Mouse (Mus musculus) kidney, embryonic 16.5 days (tissue): ENCODE measurements around the gene Cdh8. TPM values are rescaled to one million over a fixed set of nuclear protein-coding genes. Genes with fewer than 3 reads are reported as not detected.

Experiments used
- ATAC-seq: fragments of 200-750 bp; cut with Nextera tagmentation; 2 replicates; pipeline ENCODE4 v1.8.0; 2017; ENCODE audit warnings: moderate TSS enrichment; ENCODE audit not compliant: low FRiP score, low TSS enrichment
- H3K27ac ChIP-seq: fragments of 300-500 bp; sonication (generic); 2 replicates; pipeline ENCODE4 v1.5.1; 2014; ENCODE audit warnings: low read length
- H3K27me3 ChIP-seq: fragments of 300-500 bp; sonication (generic); 2 replicates; pipeline ENCODE4 v1.6.1; 2014; ENCODE audit warnings: low read length, control low read depth, mixed read lengths; ENCODE audit not compliant: insufficient read depth
- H3K36me3 ChIP-seq: fragments of 300-500 bp; sonication (generic); 2 replicates; pipeline ENCODE4 v1.6.1; 2014; ENCODE audit warnings: low read length, control low read depth, mixed read lengths; ENCODE audit not compliant: insufficient read depth
- H3K4me1 ChIP-seq: fragments of 300-500 bp; sonication (generic); 2 replicates; pipeline ENCODE4 v1.6.1; 2014; ENCODE audit warnings: low read length, control low read depth, mixed read lengths; ENCODE audit not compliant: insufficient read depth
- H3K4me2 ChIP-seq: fragments of 300-500 bp; sonication (generic); replicated peaks from 2 replicates; pipeline ENCODE4 v1.6.1; 2014; ENCODE audit warnings: low read depth, low read length
- H3K4me3 ChIP-seq: fragments of 300-500 bp; sonication (generic); 2 replicates; pipeline ENCODE4 v1.5.1; 2014; ENCODE audit warnings: mild to moderate bottlenecking, low read length
- H3K9ac ChIP-seq: fragments of 300-500 bp; sonication (generic); replicated peaks from 2 replicates; pipeline ENCODE4 v1.6.1; 2014; ENCODE audit warnings: low read length
- H3K9me3 ChIP-seq: fragments of 300-500 bp; sonication (generic); 2 replicates; pipeline ENCODE4 v1.6.1; 2016; ENCODE audit warnings: low read length, control low read depth
- WGBS: fragments of 180-500 bp; shearing (Covaris S2); extraction: QIAGEN DNeasy Blood & Tissue Kit; methylation state at CpG from one replicate; pipeline ENCODE4 v1.1.7; 2014; 5-methylcytosine and 5-hydroxymethylcytosine counted together
- polyA plus RNA-seq: library from polyadenylated mRNA; unstranded; fragments of >200 nt; fragmentation: Nextera tagmentation; extraction: Ambion mirVana; gene quantifications from 2 replicates; pipeline ENCODE4 v1.2.1, GENCODE M21; 2015

Gene Cdh8
- 0.57 and 0.84 TPM in 2 replicates for polyA plus RNA-seq

- Histone ChIP-seq H3K27me3 (peaks cover 64% of the 10 kb centered on the region), H3K4me1 (peaks cover 10% of the 10 kb centered on the region; the same call in 1 of the 2 replicates), H3K4me2 (peak within 1 kb of the TSS; percentile 72)
These were observed at the start of gene Cdh8 for GRCm38 (mm10) chr8:99415966-99416781. TSS of gene Cdh8 (minus strand) at chr8:99416471.

DNA sequence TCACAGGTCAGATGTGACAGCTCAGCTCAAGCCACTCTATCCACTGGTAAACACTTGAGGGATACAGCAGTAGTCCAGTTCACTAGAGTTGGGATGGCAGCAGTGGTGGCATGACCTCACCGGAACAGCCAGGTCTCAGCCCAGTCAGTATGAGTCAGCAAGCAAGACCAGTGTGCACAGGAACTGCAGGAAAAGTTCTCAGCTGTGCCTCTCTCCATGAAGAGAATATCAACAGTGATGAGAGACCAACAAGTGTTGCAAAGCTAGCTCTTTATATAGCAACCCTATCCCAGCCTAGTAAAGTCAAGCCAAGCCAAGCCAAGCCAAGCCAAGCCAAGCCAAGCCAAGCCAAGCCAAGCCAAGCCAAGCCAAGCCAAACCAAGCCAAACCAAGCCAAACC, 30.2 kb upstream of the Cdh8 start:
- Histone ChIP-seq H3K27ac (no peak overlapping the region), H3K27me3 (no peaks in the 10 kb centered on the region), H3K9me3 (no peaks in the 10 kb centered on the region), H3K4me3 (no peak overlapping the region), H3K36me3 (no peaks in the 10 kb centered on the region), H3K9ac (no peak overlapping the region), H3K4me2 (no peak overlapping the region), H3K4me1 (no peaks in the 10 kb centered on the region)
- WGBS, result 92% methylated on average over 1 of the region's 1 CpGs
- ATAC-seq, result no peak

More at GRCm38 (mm10) chr8:99415966-99416781, at the start of gene Cdh8:
- peak; percentile 89 for ATAC-seq
- no peak within 1 kb of the TSS for H3K27ac ChIP-seq
- no peaks in the 10 kb centered on the region for H3K36me3 ChIP-seq
- no peak within 1 kb of the TSS for H3K9ac ChIP-seq
- WGBS, result 1% methylated on average over 57 of the region's 58 CpGs
- H3K9me3 ChIP-seq, result no peaks in the 10 kb centered on the region
- H3K4me3 ChIP-seq, result peak within 1 kb of the TSS; percentile 47

DNA sequence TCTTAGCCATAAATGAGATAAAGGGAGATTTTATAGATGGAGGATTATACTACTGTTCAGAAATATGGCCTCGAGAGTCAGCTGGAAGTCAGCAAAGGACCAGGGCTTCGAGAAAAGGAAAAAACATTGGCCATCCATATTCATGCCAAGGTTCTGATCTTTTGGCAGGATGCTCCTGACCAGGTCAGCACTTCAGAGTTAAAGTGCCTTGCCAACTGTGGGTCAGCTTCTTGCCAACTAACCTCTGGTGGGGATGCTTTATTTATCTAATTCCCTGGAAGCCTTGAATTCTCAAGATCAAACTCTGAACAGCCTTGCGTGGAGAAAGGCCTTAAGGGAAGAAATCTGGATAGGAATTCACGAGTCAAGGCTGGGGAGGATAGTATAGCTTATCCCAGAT, 9.6 kb upstream of the Cdh8 start:
- H3K27me3 ChIP-seq, result 0 out of 2 replicates have a peak, but pooled peaks cover 2% of the 10 kb centered on the region
- no peaks in the 10 kb centered on the region for H3K9me3 ChIP-seq
- H3K4me1 ChIP-seq, result no peaks in the 10 kb centered on the region
- no peaks in the 10 kb centered on the region for H3K36me3 ChIP-seq
- WGBS, result 75% methylated on average over 4 of the region's 4 CpGs
- ATAC-seq, result no peak
- no peak overlapping the region for H3K9ac ChIP-seq
- no peak overlapping the region for H3K4me2 ChIP-seq
- no peak overlapping the region for H3K4me3 ChIP-seq
- no peak overlapping the region for H3K27ac ChIP-seq

DNA sequence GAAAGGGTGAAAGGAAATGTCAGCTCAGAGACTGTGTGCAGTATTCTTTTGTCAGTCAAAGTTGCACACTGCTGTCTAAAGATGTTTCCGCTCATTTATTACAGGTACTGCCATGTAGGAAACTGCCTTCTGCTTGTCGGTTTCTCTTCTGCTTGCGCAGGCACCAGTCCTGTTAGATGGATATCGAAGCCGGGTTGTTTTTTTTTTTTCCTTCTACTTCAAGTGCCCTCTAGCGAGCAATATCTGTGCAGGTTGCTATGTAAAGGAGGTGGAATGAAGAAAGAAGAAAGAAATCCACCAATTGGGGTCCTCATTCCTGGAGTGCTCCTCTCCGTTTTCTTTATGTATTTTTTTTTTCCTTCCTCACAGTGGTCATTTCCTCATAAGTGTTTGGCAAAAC, 5.2 kb upstream of the Cdh8 start:
- H3K27me3 ChIP-seq, result peaks cover 26% of the 10 kb centered on the region
- no peak overlapping the region for H3K27ac ChIP-seq
- peaks cover 1% of the 10 kb centered on the region; the same call in 1 of the 2 replicates for H3K4me1 ChIP-seq
- ATAC-seq, result no peak
- WGBS, result 34% methylated on average over 7 of the region's 7 CpGs
- no peaks in the 10 kb centered on the region for H3K36me3 ChIP-seq
- peak overlapping the region; percentile 30; the same call in 1 of the 2 replicates for H3K4me2 ChIP-seq
- no peak overlapping the region for H3K9ac ChIP-seq
- H3K9me3 ChIP-seq, result no peaks in the 10 kb centered on the region
- no peak overlapping the region for H3K4me3 ChIP-seq

DNA sequence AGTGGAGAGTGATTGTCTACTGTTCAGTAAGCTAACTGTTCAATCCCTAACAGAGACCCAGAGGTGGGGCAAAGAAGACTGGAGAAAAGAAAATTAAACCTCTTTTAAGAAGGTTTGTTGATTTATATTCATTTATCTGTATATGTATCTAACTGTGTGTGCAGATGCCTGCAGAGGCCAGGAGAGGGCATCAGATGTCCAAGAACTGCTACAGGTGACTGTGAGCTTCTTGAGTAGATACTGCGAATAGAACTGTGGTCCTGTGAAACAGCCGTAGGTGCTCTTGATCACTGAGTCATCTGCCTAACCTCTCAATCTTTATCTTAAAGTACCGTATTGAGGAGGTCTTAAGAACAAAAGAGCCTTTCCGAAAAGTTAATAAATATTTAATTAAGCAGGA, 3.5 kb upstream of the Cdh8 start:
- H3K4me1 ChIP-seq, result peaks cover 10% of the 10 kb centered on the region; the same call in 1 of the 2 replicates
- ATAC-seq, result no peak
- H3K27me3 ChIP-seq, result peaks cover 44% of the 10 kb centered on the region
- no peaks in the 10 kb centered on the region for H3K36me3 ChIP-seq
- no peak overlapping the region for H3K27ac ChIP-seq
- WGBS, result 89% methylated on average over 4 of the region's 4 CpGs
- H3K9me3 ChIP-seq, result no peaks in the 10 kb centered on the region
- no peak overlapping the region for H3K9ac ChIP-seq
- H3K4me2 ChIP-seq, result no peak overlapping the region
- no peak overlapping the region for H3K4me3 ChIP-seq

GRCm38 (mm10) chr8:99417456-99417855, 1.2 kb upstream of the Cdh8 start:
- H3K27me3 ChIP-seq, result peaks cover 63% of the 10 kb centered on the region
- ATAC-seq, result no peak

GRCm38 (mm10) chr8:99415076-99415965, 950 bp downstream of the Cdh8 start:
- peaks cover 10% of the 10 kb centered on the region; the same call in 1 of the 2 replicates for H3K4me1 ChIP-seq
- peaks cover 64% of the 10 kb centered on the region for H3K27me3 ChIP-seq
- H3K36me3 ChIP-seq, result no peaks in the 10 kb centered on the region
- H3K9ac ChIP-seq, result no peak overlapping the region
- peak overlapping the region; percentile 47 for H3K4me3 ChIP-seq
- 0 out of 2 replicates have a peak, but pooled peaks have one; percentile 17 for ATAC-seq
- WGBS, result under 1% methylated on average over 48 of the region's 48 CpGs
- no peak overlapping the region for H3K27ac ChIP-seq
- no peaks in the 10 kb centered on the region for H3K9me3 ChIP-seq
- peak overlapping the region; percentile 72 for H3K4me2 ChIP-seq

More at GRCm38 (mm10) chr8:99417456-99417855, 1.2 kb upstream of the Cdh8 start:
- Histone ChIP-seq H3K4me1 (peaks cover 10% of the 10 kb centered on the region; the same call in 1 of the 2 replicates), H3K9me3 (no peaks in the 10 kb centered on the region), H3K4me2 (no peak overlapping the region), H3K27ac (no peak overlapping the region), H3K9ac (no peak overlapping the region), H3K4me3 (no peak overlapping the region), H3K36me3 (no peaks in the 10 kb centered on the region)
- 49% methylated on average over 7 of the region's 7 CpGs for WGBS

- WGBS, result 8% methylated on average over 9 of the region's 9 CpGs
- Histone ChIP-seq H3K4me3 (no peak overlapping the region), H3K27ac (no peak overlapping the region), H3K4me1 (peaks cover 10% of the 10 kb centered on the region; the same call in 1 of the 2 replicates), H3K36me3 (no peaks in the 10 kb centered on the region), H3K27me3 (peaks cover 62% of the 10 kb centered on the region), H3K4me2 (no peak overlapping the region), H3K9me3 (no peaks in the 10 kb centered on the region), H3K9ac (no peak overlapping the region)
- no peak for ATAC-seq
These were observed 1.8 kb downstream of the Cdh8 start for GRCm38 (mm10) chr8:99414483-99414921.

- ATAC-seq, result no peak
These were observed 2.3 kb downstream of the Cdh8 start for GRCm38 (mm10) chr8:99413877-99414482.

More at GRCm38 (mm10) chr8:99413877-99414482, 2.3 kb downstream of the Cdh8 start:
- no peaks in the 10 kb centered on the region for H3K9me3 ChIP-seq
- 40% methylated on average over 10 of the region's 10 CpGs for WGBS
- peaks cover 62% of the 10 kb centered on the region for H3K27me3 ChIP-seq
- H3K36me3 ChIP-seq, result no peaks in the 10 kb centered on the region
- H3K9ac ChIP-seq, result no peak overlapping the region
- H3K4me2 ChIP-seq, result no peak overlapping the region
- no peak overlapping the region for H3K27ac ChIP-seq
- H3K4me3 ChIP-seq, result no peak overlapping the region
- H3K4me1 ChIP-seq, result peaks cover 10% of the 10 kb centered on the region; the same call in 1 of the 2 replicates
